Mouse (Mus musculus) CH12.LX (cell line): Measurements from ENCODE around the gene Lhfpl3.

Experiments
- CTCF ChIP-seq, 2 experiments: IDR thresholded peaks in 1 of 2; conservative IDR thresholded peaks in 1 of 2; 2 replicates each; pipeline ENCODE4 v1.5.1; 2011 to 2012; ENCODE audit warnings: low read depth in 2 of 2, low read length in 2 of 2, improper control_type of control experiment in 1 of 2, inconsistent platforms in 1 of 2, mild to moderate bottlenecking in 1 of 2, moderate library complexity in 1 of 2
- ELF1 ChIP-seq: IDR thresholded peaks from 2 replicates; pipeline ENCODE4 v1.6.1; 2014; ENCODE audit warnings: low read depth, mild to moderate bottlenecking, inconsistent platforms, low read length, improper control_type of control experiment
- NELFE ChIP-seq: IDR thresholded peaks from 2 replicates; pipeline ENCODE4 v1.6.1; 2011; ENCODE audit warnings: low read depth, low read length, improper control_type of control experiment
- USF1 ChIP-seq: IDR thresholded peaks from 2 replicates; pipeline ENCODE4 v1.6.1; 2014; ENCODE audit warnings: low read depth, mild to moderate bottlenecking, inconsistent platforms, low read length, improper control_type of control experiment

DNA sequence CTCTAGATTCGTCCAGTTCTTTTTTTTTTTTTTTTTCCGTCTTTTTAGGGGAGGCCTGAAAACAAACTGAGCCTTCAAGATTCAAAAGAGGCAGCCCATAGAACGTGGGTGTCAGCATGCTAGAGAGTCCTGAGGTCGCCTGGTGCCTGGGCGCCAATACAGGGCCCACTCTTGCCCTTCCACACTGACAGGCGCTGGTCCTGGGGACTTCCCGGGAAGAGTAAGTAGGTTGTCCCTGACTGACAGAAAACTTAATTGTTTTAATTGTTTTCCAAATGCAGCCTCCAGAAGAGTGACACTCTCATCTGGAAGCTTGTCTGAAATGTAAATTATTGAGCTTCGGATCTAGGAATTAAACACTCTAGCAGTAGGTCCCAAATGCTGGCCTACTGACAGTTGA is 479.8 kb downstream of the Lhfpl3 start:
- TF ChIP-seq CTCF (conservative IDR thresholded peaks at IDR 0.05 in 1 of 2, IDR thresholded peaks at IDR 0.05 in 1 of 2; ENCODE audit: low read depth in 2 of 2, low read length in 2 of 2), result no peak
- TF ChIP-seq USF1, result no peak
- no peak for TF ChIP-seq NELFE
- TF ChIP-seq ELF1, result no peak
